Mouse (Mus musculus): ENCODE results near the gene Pax7. TPM values are rescaled to one million over a fixed set of nuclear protein-coding genes. Genes with fewer than 3 reads are reported as not detected.

Gene Pax7
- polyA plus RNA-seq, 1 experiment from 2014 or later = not detected

DNA sequence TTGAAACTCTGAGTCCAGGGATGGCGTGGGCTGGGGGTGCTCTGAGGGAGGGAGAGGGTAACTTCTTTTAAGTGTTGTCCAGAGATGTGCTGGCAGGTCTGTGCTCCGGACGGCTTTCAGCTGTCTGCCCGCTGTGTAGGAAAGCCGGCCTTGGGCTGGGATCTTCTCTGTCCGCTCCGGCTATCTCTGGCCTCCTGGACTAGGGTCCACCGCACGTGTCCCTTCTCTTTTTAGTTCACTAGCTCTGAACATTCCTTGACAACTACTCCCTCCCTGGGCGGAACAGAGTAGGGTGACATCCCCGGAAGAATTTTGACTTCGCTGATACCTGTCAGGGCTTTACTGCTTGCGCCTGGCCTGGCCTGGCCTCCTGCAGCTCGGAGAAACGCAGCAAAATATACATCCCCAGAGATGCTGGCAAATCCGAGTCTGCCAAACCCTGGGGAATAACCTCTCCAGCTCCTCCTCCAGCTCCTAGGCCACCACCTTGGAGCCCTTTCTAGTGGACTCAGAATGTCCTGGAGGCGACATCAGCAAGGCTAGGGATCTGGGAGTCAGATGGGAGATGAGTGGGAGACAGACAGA is 581 bp upstream of the Pax7 start:
- Histone ChIP-seq H3K4me3 (ENCODE audit: low read length) (no peak overlapping the region), H3K4me1 (ENCODE audit: control insufficient read depth, insufficient read depth, low read length) (no peaks in the 10 kb centered on the region), H3K9me3 (ENCODE audit: control insufficient read depth, low read length) (no peaks in the 10 kb centered on the region), H3K36me3 (ENCODE audit: control insufficient read depth, insufficient read depth, low read length) (no peaks in the 10 kb centered on the region), H3K4me2 (replicated peaks; ENCODE audit: low read depth, low read length) (no peak overlapping the region), H3K9ac (ENCODE audit: low read depth, low read length) (no peak overlapping the region), H3K27ac (ENCODE audit: low read depth, low read length) (no peak overlapping the region), H3K27me3 (ENCODE audit: control insufficient read depth, insufficient read depth, low read length) (peaks cover 99% of the 10 kb centered on the region)
- ATAC-seq (ENCODE audit: low FRiP score, low TSS enrichment) = no peak
- 7% methylated on average over 17 of the region's 17 CpGs for WGBS

DNA sequence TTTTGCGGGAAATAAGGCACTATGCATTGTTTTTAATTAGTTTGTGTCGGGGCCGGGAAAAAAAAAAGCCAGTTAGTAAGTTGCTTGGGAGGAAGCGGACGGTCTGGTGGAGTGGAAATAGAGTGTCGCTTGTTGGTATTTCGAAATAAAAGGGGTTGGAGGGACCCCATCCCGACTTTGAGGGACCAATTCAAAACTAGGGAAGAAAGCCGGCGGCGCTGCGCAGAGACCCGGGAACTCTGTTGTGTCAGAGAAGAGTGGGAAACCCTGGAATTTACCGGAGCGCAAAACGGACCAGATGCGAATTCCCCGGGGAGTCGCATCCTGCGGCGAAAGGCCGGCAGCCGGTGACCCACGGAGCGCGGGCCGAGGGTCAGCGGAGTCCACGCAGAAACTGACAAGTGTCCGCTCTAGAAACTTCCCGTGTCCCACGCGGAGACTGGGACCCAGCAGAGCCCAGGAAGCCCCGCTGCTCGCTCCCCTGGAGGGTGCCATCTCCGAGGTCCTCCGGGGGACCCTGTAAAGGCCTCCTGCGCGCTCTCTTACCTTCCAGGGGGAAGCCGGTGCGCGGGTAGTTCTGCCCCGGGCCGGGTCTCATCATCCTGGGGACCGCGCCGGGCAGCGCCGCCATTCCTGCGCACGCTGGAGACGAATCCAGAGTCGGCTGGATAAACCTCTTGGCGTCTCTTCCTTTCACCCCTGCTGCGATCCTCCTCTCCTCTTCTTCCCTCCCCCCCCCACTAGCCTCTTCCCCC is 870 bp downstream of the Pax7 start:
- no peak for ATAC-seq (ENCODE audit: low FRiP score, low TSS enrichment)
- under 1% methylated on average over 53 of the region's 55 CpGs for WGBS
- Histone ChIP-seq H3K9ac (ENCODE audit: low read depth, low read length) (no peak overlapping the region), H3K4me1 (ENCODE audit: control insufficient read depth, insufficient read depth, low read length) (no peaks in the 10 kb centered on the region), H3K27me3 (ENCODE audit: control insufficient read depth, insufficient read depth, low read length) (peaks cover 98% of the 10 kb centered on the region), H3K4me3 (ENCODE audit: low read length) (peak overlapping the region; percentile 18; the same call in 1 of the 2 replicates), H3K36me3 (ENCODE audit: control insufficient read depth, insufficient read depth, low read length) (no peaks in the 10 kb centered on the region), H3K9me3 (ENCODE audit: control insufficient read depth, low read length) (no peaks in the 10 kb centered on the region), H3K27ac (ENCODE audit: low read depth, low read length) (no peak overlapping the region), H3K4me2 (replicated peaks; ENCODE audit: low read depth, low read length) (peak overlapping the region; percentile 23; the same call in 1 of the 2 replicates)

DNA sequence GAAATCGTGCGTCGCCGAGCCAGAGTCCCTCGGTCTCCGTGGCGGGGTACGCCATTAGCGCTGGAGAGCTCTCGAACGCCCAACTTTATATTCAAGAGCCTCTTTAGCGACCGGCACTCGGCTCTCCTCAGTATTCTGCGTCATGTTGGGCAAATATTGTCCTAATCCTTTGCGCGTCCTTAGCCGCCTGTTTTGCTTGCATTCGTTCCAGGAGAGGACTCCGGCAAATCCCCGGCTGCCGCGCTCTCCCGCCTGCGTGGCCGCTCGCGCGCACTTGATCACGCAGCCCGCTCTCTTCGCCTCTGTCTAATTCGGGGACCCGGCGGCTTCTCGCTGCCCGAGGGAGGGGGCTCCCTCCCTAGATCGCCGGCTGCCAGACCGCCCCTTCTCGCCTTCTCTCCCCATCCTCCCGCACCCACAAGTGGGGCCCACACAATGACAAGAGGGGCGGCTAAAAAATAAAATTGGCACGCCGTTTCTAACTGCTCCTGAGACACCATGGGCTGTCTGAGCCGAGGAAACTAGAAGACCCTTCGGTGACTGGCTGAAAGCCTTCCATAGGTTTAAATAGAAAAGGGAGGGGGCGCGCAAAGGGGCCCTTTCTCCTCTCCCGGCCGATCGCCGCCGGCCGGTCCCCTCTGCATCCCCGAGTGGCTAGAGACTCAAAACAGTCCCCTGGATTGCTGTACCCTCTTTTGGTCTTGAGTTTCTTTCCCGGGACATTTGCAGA is 1.7 kb downstream of the Pax7 start:
- H3K4me3 ChIP-seq (ENCODE audit: low read length) = no peak overlapping the region

DNA sequence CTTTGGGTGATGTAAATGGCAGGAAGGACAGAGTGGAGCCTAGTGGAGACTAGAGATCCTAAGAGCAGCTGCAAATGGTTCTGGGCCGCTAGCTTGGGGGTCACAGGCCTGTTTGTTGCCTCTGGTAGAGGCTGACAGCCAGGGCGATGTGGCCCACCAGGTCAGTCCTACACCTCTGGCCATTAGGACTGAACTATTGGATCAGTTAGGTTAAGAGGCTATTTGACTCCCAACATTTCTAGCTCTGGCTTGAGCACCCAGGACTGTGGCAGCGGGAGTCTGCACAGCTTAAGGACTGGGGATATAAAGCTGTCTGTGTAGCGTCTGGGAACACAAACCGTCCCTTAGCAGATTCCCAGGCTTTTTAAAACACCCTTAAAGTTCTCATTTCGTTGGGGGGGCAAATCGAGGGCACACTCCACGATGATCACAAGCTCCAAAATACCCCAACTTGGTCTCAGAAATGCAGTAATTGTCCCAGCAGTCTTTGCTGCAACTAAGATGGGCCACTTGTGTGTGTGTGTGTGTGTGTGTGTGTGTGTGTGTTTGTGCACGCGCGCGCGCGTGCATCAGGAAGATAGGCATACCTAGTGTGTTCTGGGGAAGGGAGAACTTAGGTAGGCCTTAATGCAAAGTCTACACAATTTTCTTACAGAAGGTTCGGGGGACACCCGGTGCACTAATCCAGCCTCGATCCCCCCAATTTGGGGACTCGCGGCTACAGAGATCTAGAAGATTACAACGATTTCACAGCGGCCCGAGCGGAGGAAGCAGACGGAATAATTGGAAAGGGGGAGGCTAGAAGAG is 2.5 kb downstream of the Pax7 start:
- Histone ChIP-seq H3K4me3 (ENCODE audit: low read length) (no peak overlapping the region), H3K9ac (ENCODE audit: low read depth, low read length) (no peak overlapping the region), H3K36me3 (ENCODE audit: control insufficient read depth, insufficient read depth, low read length) (no peaks in the 10 kb centered on the region), H3K27ac (ENCODE audit: low read depth, low read length) (no peak overlapping the region), H3K4me2 (replicated peaks; ENCODE audit: low read depth, low read length) (no peak overlapping the region), H3K27me3 (ENCODE audit: control insufficient read depth, insufficient read depth, low read length) (peaks cover 97% of the 10 kb centered on the region), H3K4me1 (ENCODE audit: control insufficient read depth, insufficient read depth, low read length) (no peaks in the 10 kb centered on the region), H3K9me3 (ENCODE audit: control insufficient read depth, low read length) (no peaks in the 10 kb centered on the region)
- 1% methylated on average over 24 of the region's 24 CpGs for WGBS
- no peak for ATAC-seq (ENCODE audit: low FRiP score, low TSS enrichment)

More for the DNA sequence above, 1.7 kb downstream of the Pax7 start:
- H3K4me1 ChIP-seq (ENCODE audit: control insufficient read depth, insufficient read depth, low read length) = no peaks in the 10 kb centered on the region
- no peak overlapping the region for H3K9ac ChIP-seq (ENCODE audit: low read depth, low read length)
- no peak for ATAC-seq (ENCODE audit: low FRiP score, low TSS enrichment)
- H3K27ac ChIP-seq (ENCODE audit: low read depth, low read length) = no peak overlapping the region
- peaks cover 97% of the 10 kb centered on the region for H3K27me3 ChIP-seq (ENCODE audit: control insufficient read depth, insufficient read depth, low read length)
- H3K9me3 ChIP-seq (ENCODE audit: control insufficient read depth, low read length) = no peaks in the 10 kb centered on the region
- 1% methylated on average over 57 of the region's 57 CpGs for WGBS
- H3K36me3 ChIP-seq (ENCODE audit: control insufficient read depth, insufficient read depth, low read length) = no peaks in the 10 kb centered on the region
- H3K4me2 ChIP-seq (replicated peaks; ENCODE audit: low read depth, low read length) = no peak overlapping the region

- Histone ChIP-seq H3K27ac (ENCODE audit: low read depth, low read length) (no peak overlapping the region), H3K27me3 (ENCODE audit: control insufficient read depth, insufficient read depth, low read length) (peaks cover 97% of the 10 kb centered on the region), H3K9ac (ENCODE audit: low read depth, low read length) (no peak overlapping the region), H3K9me3 (ENCODE audit: control insufficient read depth, low read length) (no peaks in the 10 kb centered on the region), H3K36me3 (ENCODE audit: control insufficient read depth, insufficient read depth, low read length) (no peaks in the 10 kb centered on the region), H3K4me1 (ENCODE audit: control insufficient read depth, insufficient read depth, low read length) (no peaks in the 10 kb centered on the region), H3K4me2 (replicated peaks; ENCODE audit: low read depth, low read length) (no peak overlapping the region), H3K4me3 (ENCODE audit: low read length) (no peak overlapping the region)
- 2% methylated on average over 14 of the region's 14 CpGs for WGBS
- no peak for ATAC-seq (ENCODE audit: low FRiP score, low TSS enrichment)
Measured at GRCm38 (mm10) chr4:139830053-139830452, 3.3 kb downstream of the Pax7 start.

DNA sequence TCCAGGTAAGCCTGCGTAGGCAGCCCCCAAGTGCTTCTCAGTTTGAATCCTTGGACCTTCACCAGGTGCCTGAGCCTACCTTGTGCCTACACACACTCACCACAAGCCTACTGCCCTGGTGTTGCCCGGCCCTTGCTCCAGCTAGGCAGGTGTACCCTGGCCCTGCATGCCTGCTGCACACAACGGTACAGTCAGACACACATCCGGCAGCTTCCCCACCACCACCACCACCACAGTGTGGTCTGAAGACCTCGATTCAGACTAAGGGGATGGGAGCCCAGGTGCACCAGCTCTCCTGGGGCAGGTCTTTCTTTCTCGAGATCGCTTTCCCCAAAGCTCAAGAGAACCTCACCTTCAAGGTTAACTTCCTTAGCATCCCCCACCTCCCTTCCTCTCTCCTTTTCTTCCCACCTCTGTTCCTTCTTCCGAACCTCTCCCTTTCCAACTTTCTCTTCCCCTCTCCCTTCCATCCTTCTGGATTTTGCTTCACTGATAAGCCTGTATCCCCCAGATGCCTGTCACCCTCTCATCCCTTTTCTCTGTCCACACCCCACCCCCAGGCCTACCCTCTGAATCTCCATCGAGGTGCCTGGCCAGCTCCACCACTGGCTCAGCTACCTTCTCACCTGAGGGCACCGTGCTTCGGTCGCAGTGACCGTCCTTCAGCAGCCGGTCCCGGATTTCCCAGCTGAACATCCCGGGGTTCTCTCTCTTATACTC is 4.3 kb downstream of the Pax7 start:
- Histone ChIP-seq H3K4me1 (ENCODE audit: control insufficient read depth, insufficient read depth, low read length) (no peaks in the 10 kb centered on the region), H3K9me3 (ENCODE audit: control insufficient read depth, low read length) (no peaks in the 10 kb centered on the region), H3K4me2 (replicated peaks; ENCODE audit: low read depth, low read length) (no peak overlapping the region), H3K27ac (ENCODE audit: low read depth, low read length) (no peak overlapping the region), H3K4me3 (ENCODE audit: low read length) (no peak overlapping the region), H3K36me3 (ENCODE audit: control insufficient read depth, insufficient read depth, low read length) (no peaks in the 10 kb centered on the region), H3K27me3 (ENCODE audit: control insufficient read depth, insufficient read depth, low read length) (peaks cover 97% of the 10 kb centered on the region), H3K9ac (ENCODE audit: low read depth, low read length) (no peak overlapping the region)
- no peak for ATAC-seq (ENCODE audit: low FRiP score, low TSS enrichment)
- 2% methylated on average over 16 of the region's 16 CpGs for WGBS

DNA sequence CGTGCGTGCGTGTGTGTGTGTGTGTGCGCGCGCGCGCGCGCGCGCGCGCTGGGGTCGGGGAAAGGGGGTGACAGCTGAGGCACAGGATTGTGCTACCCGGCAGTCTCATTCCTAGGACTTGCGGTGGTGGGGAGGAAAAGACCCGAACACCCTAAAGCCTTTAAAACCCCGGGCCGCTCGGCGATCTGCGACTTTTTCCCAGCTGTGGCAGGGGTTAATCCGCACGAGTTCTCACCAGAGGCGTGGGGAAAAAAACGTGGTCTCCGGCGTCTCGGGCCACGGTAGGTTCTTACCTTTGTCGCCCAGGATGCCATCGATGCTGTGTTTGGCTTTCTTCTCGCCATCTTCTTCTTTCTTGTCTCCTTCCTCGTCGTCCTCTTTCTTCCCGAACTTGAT is 5.0 kb downstream of the Pax7 start:
- WGBS = 0% methylated on average over 26 of the region's 37 CpGs
- Histone ChIP-seq H3K9ac (ENCODE audit: low read depth, low read length) (no peak overlapping the region), H3K4me3 (ENCODE audit: low read length) (no peak overlapping the region), H3K36me3 (ENCODE audit: control insufficient read depth, insufficient read depth, low read length) (no peaks in the 10 kb centered on the region), H3K4me1 (ENCODE audit: control insufficient read depth, insufficient read depth, low read length) (no peaks in the 10 kb centered on the region), H3K9me3 (ENCODE audit: control insufficient read depth, low read length) (no peaks in the 10 kb centered on the region), H3K4me2 (replicated peaks; ENCODE audit: low read depth, low read length) (no peak overlapping the region), H3K27ac (ENCODE audit: low read depth, low read length) (no peak overlapping the region), H3K27me3 (ENCODE audit: control insufficient read depth, insufficient read depth, low read length) (peaks cover 95% of the 10 kb centered on the region)
- ATAC-seq (ENCODE audit: low FRiP score, low TSS enrichment) = no peak

- Histone ChIP-seq H3K27ac (ENCODE audit: low read depth, low read length) (no peak overlapping the region), H3K36me3 (ENCODE audit: control insufficient read depth, insufficient read depth, low read length) (no peaks in the 10 kb centered on the region), H3K4me1 (ENCODE audit: control insufficient read depth, insufficient read depth, low read length) (no peaks in the 10 kb centered on the region), H3K4me2 (replicated peaks; ENCODE audit: low read depth, low read length) (no peak overlapping the region), H3K9ac (ENCODE audit: low read depth, low read length) (no peak overlapping the region), H3K9me3 (ENCODE audit: control insufficient read depth, low read length) (no peaks in the 10 kb centered on the region), H3K4me3 (ENCODE audit: low read length) (no peak overlapping the region), H3K27me3 (ENCODE audit: control insufficient read depth, insufficient read depth, low read length) (peaks cover 95% of the 10 kb centered on the region)
- ATAC-seq (ENCODE audit: low FRiP score, low TSS enrichment) = no peak
- WGBS = under 1% methylated on average over 30 of the region's 30 CpGs
Measured at GRCm38 (mm10) chr4:139827501-139828282, 5.6 kb downstream of the Pax7 start.
